Mouse (Mus musculus) liver, embryonic 13.5 days (tissue): Measurements from ENCODE around the gene Ttyh3. TPM values are rescaled to one million over a fixed set of nuclear protein-coding genes. Genes with fewer than 3 reads are reported as not detected.

Experiments used
- ATAC-seq: fragments of 200-750 bp; cut with Nextera tagmentation; 2 replicates; pipeline ENCODE4 v1.8.0; 2017; ENCODE audit warnings: low read depth, mild to moderate bottlenecking, moderate number of reproducible peaks, moderate library complexity
- DNase-seq: peaks from one replicate; pipeline ENCODE4 v3.0.0; 2022
- H3K27ac ChIP-seq: fragments of 300-500 bp; sonication (generic); 2 replicates; pipeline ENCODE4 v1.5.1; 2015; ENCODE audit warnings: moderate library complexity, mild to moderate bottlenecking, inconsistent platforms
- H3K27me3 ChIP-seq: fragments of 300-500 bp; sonication (generic); 2 replicates; pipeline ENCODE4 v1.6.1; 2015; ENCODE audit warnings: mild to moderate bottlenecking, inconsistent platforms
- H3K36me3 ChIP-seq: fragments of 300-500 bp; sonication (generic); 2 replicates; pipeline ENCODE4 v1.6.1; 2015; ENCODE audit warnings: mild to moderate bottlenecking, inconsistent platforms
- H3K4me1 ChIP-seq: fragments of 300-500 bp; sonication (generic); replicated peaks from 2 replicates; pipeline ENCODE4 v1.6.1; 2015; ENCODE audit warnings: inconsistent platforms
- H3K4me2 ChIP-seq: fragments of 300-500 bp; sonication (generic); 2 replicates; pipeline ENCODE4 v1.6.1; 2015; ENCODE audit warnings: inconsistent platforms, mild to moderate bottlenecking, moderate library complexity
- H3K4me3 ChIP-seq: fragments of 300-500 bp; sonication (generic); replicated peaks from 2 replicates; pipeline ENCODE4 v1.5.1; 2015; ENCODE audit warnings: mild to moderate bottlenecking, inconsistent platforms
- H3K9ac ChIP-seq: fragments of 300-500 bp; sonication (generic); 2 replicates; pipeline ENCODE4 v1.6.1; 2015; ENCODE audit warnings: mild to moderate bottlenecking, inconsistent platforms
- H3K9me3 ChIP-seq: fragments of 300-500 bp; sonication (generic); replicated peaks from 2 replicates; pipeline ENCODE4 v1.6.1; 2016; ENCODE audit warnings: inconsistent platforms
- WGBS: fragments of 180-500 bp; shearing (Covaris S2); methylation state at CpG from one replicate; pipeline ENCODE4 v1.1.7; 2015; ENCODE audit not compliant: insufficient replicate concordance; 5-methylcytosine and 5-hydroxymethylcytosine counted together
- polyA plus RNA-seq: library from polyadenylated mRNA; unstranded; fragments of >200 nt; fragmentation: Nextera tagmentation; extraction: Ambion mirVana; gene quantifications from 2 replicates; pipeline ENCODE4 v1.2.1, GENCODE M21; 2015

Ttyh3 gene
- polyA plus RNA-seq, 1 experiment from 2014 or later = 4.8 TPM

GRCm38 (mm10) chr5:140615321-140616109, 33.3 kb downstream of the Ttyh3 start:
- peaks cover 37% of the 10 kb centered on the region for H3K36me3 ChIP-seq
- H3K4me3 ChIP-seq = no peak overlapping the region
- H3K4me2 ChIP-seq = peak overlapping the region; percentile 53
- peak overlapping the region; percentile 45 for H3K9ac ChIP-seq
- no peaks in the 10 kb centered on the region for H3K9me3 ChIP-seq
- peaks cover 80% of the 10 kb centered on the region for H3K4me1 ChIP-seq
- no peak for ATAC-seq
- H3K27ac ChIP-seq = peak overlapping the region; percentile 87
- no peak for DNase-seq
- whole genome bisulfite sequencing = 60% methylated on average over 10 of the region's 10 CpGs
- peaks cover 15% of the 10 kb centered on the region for H3K27me3 ChIP-seq

- peak overlapping the region; percentile 87 for H3K27ac ChIP-seq
These were observed 34.0 kb downstream of the Ttyh3 start for GRCm38 (mm10) chr5:140614837-140615236.

GRCm38 (mm10) chr5:140614141-140614540, 34.7 kb downstream of the Ttyh3 start:
- H3K4me2 ChIP-seq = peak overlapping the region; percentile 53
- no peak for ATAC-seq
- H3K9ac ChIP-seq = peak overlapping the region; percentile 52

More at GRCm38 (mm10) chr5:140614837-140615236, 34.0 kb downstream of the Ttyh3 start:
- Histone ChIP-seq H3K4me1 (peaks cover 84% of the 10 kb centered on the region), H3K36me3 (peaks cover 37% of the 10 kb centered on the region), H3K9ac (peak overlapping the region; percentile 52), H3K9me3 (no peaks in the 10 kb centered on the region), H3K4me3 (0 out of 2 replicates have a peak overlapping the region, but pooled peaks have one; percentile 5), H3K27me3 (peaks cover 22% of the 10 kb centered on the region), H3K4me2 (peak overlapping the region; percentile 53)
- WGBS = 33% methylated on average over 4 of the region's 4 CpGs
- ATAC-seq = peak; percentile 82
- DNase-seq = peak; percentile 67

GRCm38 (mm10) chr5:140612191-140612590, 36.6 kb downstream of the Ttyh3 start:
- ATAC-seq (no peak), DNase-seq (no peak)
- no peak overlapping the region for H3K4me3 ChIP-seq
- no peak overlapping the region for H3K27ac ChIP-seq
- whole genome bisulfite sequencing = 87% methylated on average over 18 of the region's 18 CpGs
- peaks cover 94% of the 10 kb centered on the region for H3K4me1 ChIP-seq
- no peaks in the 10 kb centered on the region for H3K9me3 ChIP-seq
- H3K36me3 ChIP-seq = peaks cover 37% of the 10 kb centered on the region
- H3K4me2 ChIP-seq = no peak overlapping the region
- no peak overlapping the region for H3K9ac ChIP-seq
- peaks cover 45% of the 10 kb centered on the region for H3K27me3 ChIP-seq

More at GRCm38 (mm10) chr5:140614141-140614540, 34.7 kb downstream of the Ttyh3 start:
- H3K4me3 ChIP-seq = 0 out of 2 replicates have a peak overlapping the region, but pooled peaks have one; percentile 5
- H3K27me3 ChIP-seq = peaks cover 28% of the 10 kb centered on the region
- H3K4me1 ChIP-seq = peaks cover 87% of the 10 kb centered on the region
- H3K36me3 ChIP-seq = peaks cover 37% of the 10 kb centered on the region
- no peak for DNase-seq
- 77% methylated on average over 10 of the region's 10 CpGs for WGBS
- H3K27ac ChIP-seq = peak overlapping the region; percentile 87
- H3K9me3 ChIP-seq = no peaks in the 10 kb centered on the region

GRCm38 (mm10) chr5:140611611-140612185, 37.1 kb downstream of the Ttyh3 start:
- Histone ChIP-seq H3K27ac (no peak overlapping the region; the same call in 1 of the 2 replicates), H3K9me3 (no peaks in the 10 kb centered on the region), H3K9ac (peak overlapping the region; percentile 26), H3K27me3 (peaks cover 50% of the 10 kb centered on the region), H3K4me1 (peaks cover 94% of the 10 kb centered on the region), H3K4me2 (peak overlapping the region; percentile 87), H3K4me3 (peak overlapping the region; percentile 75; the same call in 1 of the 2 replicates), H3K36me3 (peaks cover 37% of the 10 kb centered on the region)
- no peak for ATAC-seq
- DNase-seq = no peak
- 59% methylated on average over 15 of the region's 15 CpGs for WGBS

- peak overlapping the region; percentile 81; the same call in 1 of the 2 replicates for H3K27ac ChIP-seq
- no peaks in the 10 kb centered on the region for H3K9me3 ChIP-seq
- DNase-seq (no peak), ATAC-seq (no peak)
- peak overlapping the region; percentile 75 for H3K4me3 ChIP-seq
- H3K4me1 ChIP-seq = peaks cover 94% of the 10 kb centered on the region
- WGBS = 45% methylated on average over 21 of the region's 21 CpGs
- H3K9ac ChIP-seq = peak overlapping the region; percentile 86
- peaks cover 56% of the 10 kb centered on the region for H3K27me3 ChIP-seq
- H3K36me3 ChIP-seq = peaks cover 37% of the 10 kb centered on the region
- peak overlapping the region; percentile 87 for H3K4me2 ChIP-seq
These were observed 37.7 kb downstream of the Ttyh3 start for GRCm38 (mm10) chr5:140611021-140611583.

- Histone ChIP-seq H3K27ac (peak overlapping the region; percentile 81), H3K36me3 (peaks cover 37% of the 10 kb centered on the region), H3K27me3 (peaks cover 63% of the 10 kb centered on the region), H3K9ac (peak overlapping the region; percentile 86), H3K4me1 (peaks cover 95% of the 10 kb centered on the region), H3K4me3 (peak overlapping the region; percentile 75), H3K9me3 (no peaks in the 10 kb centered on the region), H3K4me2 (peak overlapping the region; percentile 87)
- 13% methylated on average over 30 of the region's 30 CpGs for WGBS
- DNase-seq (no peak), ATAC-seq (no peak)
These were observed 38.4 kb downstream of the Ttyh3 start for GRCm38 (mm10) chr5:140610273-140611011.

GRCm38 (mm10) chr5:140609511-140610272, 39.1 kb downstream of the Ttyh3 start:
- Histone ChIP-seq H3K4me1 (peaks cover 95% of the 10 kb centered on the region), H3K9ac (peak overlapping the region; percentile 86), H3K27ac (peak overlapping the region; percentile 81), H3K27me3 (peaks cover 70% of the 10 kb centered on the region), H3K4me2 (peak overlapping the region; percentile 87), H3K36me3 (peaks cover 37% of the 10 kb centered on the region), H3K9me3 (no peaks in the 10 kb centered on the region), H3K4me3 (peak overlapping the region; percentile 75)
- DNase-seq (no peak), ATAC-seq (no peak)
- 21% methylated on average over 13 of the region's 13 CpGs for WGBS

- Histone ChIP-seq H3K4me3 (peak overlapping the region; percentile 75), H3K4me1 (peaks cover 87% of the 10 kb centered on the region), H3K27me3 (peaks cover 81% of the 10 kb centered on the region), H3K9me3 (no peaks in the 10 kb centered on the region), H3K27ac (peak overlapping the region; percentile 81), H3K9ac (peak overlapping the region; percentile 86), H3K4me2 (peak overlapping the region; percentile 87), H3K36me3 (peaks cover 26% of the 10 kb centered on the region)
- WGBS = 2% methylated on average over 16 of the region's 16 CpGs
- ATAC-seq = no peak
- DNase-seq = no peak
These were observed 40.2 kb downstream of the Ttyh3 start for GRCm38 (mm10) chr5:140608634-140609015.
